Comparison of ENCODE assay signal across 8 mouse cellular contexts in the genomic region with DNA sequence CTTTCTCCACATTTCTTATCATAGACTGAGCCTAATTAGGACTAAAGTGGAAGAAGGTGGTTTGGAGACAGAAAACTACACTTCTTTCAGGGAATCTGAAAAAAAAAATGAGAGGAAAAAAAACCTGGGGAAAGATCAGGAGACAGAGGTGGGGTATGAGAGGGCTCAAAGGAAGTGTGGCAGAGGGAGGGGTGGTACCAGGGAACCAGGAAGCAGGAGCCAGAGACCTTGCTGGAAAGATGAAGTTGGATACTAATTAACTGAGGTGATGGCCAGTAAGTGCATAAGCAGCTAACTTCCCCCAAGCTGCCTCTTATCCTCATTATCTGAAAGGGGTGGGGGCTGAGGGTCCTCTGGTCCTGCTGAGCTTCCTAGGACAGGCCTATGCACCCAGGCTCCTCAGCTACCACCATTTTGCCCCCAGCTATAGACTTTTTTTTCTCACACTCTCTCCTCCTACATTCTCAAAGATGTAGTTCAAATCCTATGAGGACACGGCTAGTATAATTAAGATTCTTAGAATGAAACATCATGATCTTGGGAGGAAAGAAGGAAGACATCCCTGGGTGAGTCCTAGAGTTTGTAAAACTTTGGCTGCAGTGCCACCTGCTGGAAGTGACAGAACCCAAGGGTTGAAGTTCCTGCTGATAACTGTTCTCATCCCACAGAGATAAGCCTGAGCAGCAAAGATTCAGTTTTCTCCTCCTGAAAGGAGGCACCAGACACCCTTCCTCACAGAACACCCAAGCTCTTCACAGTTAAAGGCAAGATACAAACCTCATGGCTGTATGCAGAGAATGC.
A peak's percentile ranks its signal among the peaks of the same experiment; 100 is the strongest.
DNase-seq lines count a peak whose midpoint lies in the region; ATAC-seq lines count a peak whose summit lies in the region.

No protein-coding gene starts in this region.

- no peaks in the 10 kb centered on the region for H3K9me3 ChIP-seq in embryonic facial prominence, embryonic 11.5 days (replicated peaks; ENCODE audit: control insufficient read depth, low read length)
- H3K9me3 ChIP-seq in hindbrain, embryonic 10.5 days, result no peaks in the 10 kb centered on the region
- H3K9me3 ChIP-seq in lung, embryonic 16.5 days (ENCODE audit: control insufficient read depth, low read length), result no peaks in the 10 kb centered on the region

- H3K4me3 ChIP-seq in embryonic facial prominence, embryonic 11.5 days (ENCODE audit: low read depth, low read length), result no peak overlapping the region
- no peak overlapping the region for H3K4me3 ChIP-seq in hindbrain, embryonic 10.5 days
- no peak overlapping the region for H3K4me3 ChIP-seq in lung, embryonic 16.5 days (ENCODE audit: low read length)

- WGBS in embryonic facial prominence, embryonic 11.5 days, result 24% methylated on average over 1 of the region's 1 CpGs
- WGBS in hindbrain, embryonic 10.5 days, result 48% methylated on average over 1 of the region's 1 CpGs
- WGBS in lung, embryonic 16.5 days, result 0% methylated on average over 1 of the region's 1 CpGs

- peak; percentile 10 to 26 for DNase-seq in B cell, adult 2 months
- peak; percentile 77 for DNase-seq in adrenal gland, postnatal 14 days
- peak; percentile 64 for DNase-seq in embryonic facial prominence, embryonic 11.5 days (ENCODE audit: low spot score)
- peak; percentile 55 for DNase-seq in hindbrain, embryonic 10.5 days (ENCODE audit: low spot score)
- peak; percentile 26 for DNase-seq in layer of hippocampus, adult 9-10 months (ENCODE audit: low spot score)
- peak; percentile 75 for DNase-seq in retina, postnatal 1 day

- H3K9ac ChIP-seq in embryonic facial prominence, embryonic 11.5 days (replicated peaks; ENCODE audit: low read length), result no peak overlapping the region
- H3K9ac ChIP-seq in lung, embryonic 16.5 days (ENCODE audit: low read length), result no peak overlapping the region

- H3K36me3 ChIP-seq in embryonic facial prominence, embryonic 11.5 days (replicated peaks; ENCODE audit: control insufficient read depth, insufficient read depth, low read depth, low read length), result no peaks in the 10 kb centered on the region
- no peaks in the 10 kb centered on the region for H3K36me3 ChIP-seq in hindbrain, embryonic 10.5 days
- H3K36me3 ChIP-seq in lung, embryonic 16.5 days (ENCODE audit: control insufficient read depth, insufficient read depth, low read length), result no peaks in the 10 kb centered on the region

- H3K4me1 ChIP-seq in embryonic facial prominence, embryonic 11.5 days (ENCODE audit: control insufficient read depth, insufficient read depth, low read length), result no peaks in the 10 kb centered on the region
- no peaks in the 10 kb centered on the region for H3K4me1 ChIP-seq in hindbrain, embryonic 10.5 days (replicated peaks)
- H3K4me1 ChIP-seq in lung, embryonic 16.5 days (replicated peaks; ENCODE audit: control insufficient read depth, insufficient read depth, low read length), result no peaks in the 10 kb centered on the region

- no peak overlapping the region for H3K27ac ChIP-seq in embryonic facial prominence, embryonic 11.5 days (replicated peaks; ENCODE audit: low read depth, low read length)
- no peak overlapping the region for H3K27ac ChIP-seq in hindbrain, embryonic 10.5 days
- no peak overlapping the region for H3K27ac ChIP-seq in lung, embryonic 16.5 days (ENCODE audit: low read length)

- H3K4me2 ChIP-seq in embryonic facial prominence, embryonic 11.5 days (ENCODE audit: low read depth, low read length), result no peak overlapping the region
- H3K4me2 ChIP-seq in lung, embryonic 16.5 days (ENCODE audit: low read depth, low read length), result no peak overlapping the region

- ATAC-seq in embryonic facial prominence, embryonic 11.5 days (replicated peaks; ENCODE audit: insufficient number of reproducible peaks, low FRiP score, low TSS enrichment, low read depth), result peak; percentile 48; the same call in 1 of the 2 replicates
- ATAC-seq in lung, embryonic 16.5 days (ENCODE audit: low read depth), result 0 out of 2 replicates have a peak, but pooled peaks have one; percentile 54
- no peak for ATAC-seq in activated CD4-positive, CD25-positive, alpha-beta regulatory T cell, adult 4 months

- no peaks in the 10 kb centered on the region for H3K27me3 ChIP-seq in embryonic facial prominence, embryonic 11.5 days (ENCODE audit: control insufficient read depth, insufficient read depth, low read length)
- no peaks in the 10 kb centered on the region for H3K27me3 ChIP-seq in hindbrain, embryonic 10.5 days (ENCODE audit: insufficient read depth, poor library complexity, severe bottlenecking)
- H3K27me3 ChIP-seq in lung, embryonic 16.5 days (ENCODE audit: control insufficient read depth, insufficient read depth, low read depth, low read length), result no peaks in the 10 kb centered on the region

Comparison
In these comparisons a context has a peak if more than half of its experiments do, and no peak if none do; other contexts are left out.
1. DNase-seq: peak in every context shown above with its lines; median percentile 77 in adrenal gland, postnatal 14 days; 75 in retina, postnatal 1 day; 64 in embryonic facial prominence, embryonic 11.5 days; 55 in hindbrain, embryonic 10.5 days; 26 in layer of hippocampus, adult 9-10 months; 18 in B cell, adult 2 months.